Mouse (Mus musculus): ENCODE measurements around the gene Aak1. TPM values are rescaled to one million over a fixed set of nuclear protein-coding genes. Genes with fewer than 3 reads are reported as not detected.

Gene Aak1
- polyA plus RNA-seq, 1 experiment = 11.5 TPM

- no peaks in the 10 kb centered on the region for H3K36me3 ChIP-seq (ENCODE audit: control insufficient read depth, insufficient read depth)
- H3K4me2 ChIP-seq (ENCODE audit: low read depth) = no peak overlapping the region
- no peak overlapping the region for H3K4me3 ChIP-seq
- TF ChIP-seq E2F4 (IDR thresholded peaks at IDR 0.05; ENCODE audit: insufficient read depth) (no peak), MYOG (IDR thresholded peaks at IDR 0.05; ENCODE audit: control insufficient read depth in 1 of 3, insufficient read depth in 1 of 3, insufficient read length in 2 of 3, low read depth in 2 of 3) (no peak), TCF12 (IDR thresholded peaks at IDR 0.05; ENCODE audit: insufficient read depth, poor library complexity, severe bottlenecking) (no peak), CEBPB (IDR thresholded peaks at IDR 0.05; ENCODE audit: insufficient read depth, poor library complexity, severe bottlenecking) (no peak), POLR2A (IDR thresholded peaks at IDR 0.05; ENCODE audit: insufficient read length, low read depth) (no peak), REST (IDR thresholded peaks at IDR 0.05; ENCODE audit: insufficient read depth, insufficient read length) (no peak), MYOD1 (IDR thresholded peaks at IDR 0.05; ENCODE audit: control insufficient read depth in 1 of 3, insufficient read length in 2 of 3, low read depth in 2 of 3) (no peak), TCF3 (IDR thresholded peaks at IDR 0.05; ENCODE audit: insufficient read length, low read depth) (no peak), MAX (IDR thresholded peaks at IDR 0.05; ENCODE audit: low read depth) (no peak), SRF (IDR thresholded peaks at IDR 0.05; ENCODE audit: control insufficient read depth, insufficient read length, low read depth) (no peak), USF1 (IDR thresholded peaks at IDR 0.05; ENCODE audit: low read depth) (no peak), POLR2AphosphoS2 (IDR thresholded peaks at IDR 0.05; ENCODE audit: insufficient read length, low read depth) (no peak)
- no peak overlapping the region for H3ac ChIP-seq (ENCODE audit: control insufficient read depth, insufficient read length)
- no peaks in the 10 kb centered on the region for H3K27me3 ChIP-seq (ENCODE audit: control insufficient read depth, insufficient read depth, insufficient read length)
- no peaks in the 10 kb centered on the region for H3K79me2 ChIP-seq (ENCODE audit: control insufficient read depth, insufficient read depth)
These were observed 26.3 kb upstream of the Aak1 start for GRCm38 (mm10) chr6:86823051-86823431.

DNA sequence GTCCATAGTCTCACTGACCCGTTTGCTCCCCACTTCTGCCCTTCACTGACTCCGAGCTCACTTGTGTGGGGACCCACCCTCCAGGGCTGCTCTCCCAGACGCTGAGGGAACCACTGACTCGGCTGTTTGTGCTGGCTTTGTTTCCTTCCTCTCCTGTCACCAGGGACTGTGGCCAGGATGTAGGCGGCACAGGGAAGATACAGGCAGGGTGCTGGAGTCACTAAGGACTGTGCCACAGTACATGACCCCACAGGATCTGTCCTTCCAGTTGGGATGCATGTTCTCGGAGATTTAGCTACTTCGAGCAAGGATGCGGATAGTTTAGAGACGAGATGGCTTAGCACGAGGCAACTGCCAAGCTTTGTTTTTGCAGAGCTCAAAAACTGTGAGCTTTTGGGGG lies 25.5 kb upstream of the Aak1 start:
- H3K4me2 ChIP-seq (ENCODE audit: low read depth) = no peak overlapping the region
- no peak overlapping the region for H3K4me3 ChIP-seq

DNA sequence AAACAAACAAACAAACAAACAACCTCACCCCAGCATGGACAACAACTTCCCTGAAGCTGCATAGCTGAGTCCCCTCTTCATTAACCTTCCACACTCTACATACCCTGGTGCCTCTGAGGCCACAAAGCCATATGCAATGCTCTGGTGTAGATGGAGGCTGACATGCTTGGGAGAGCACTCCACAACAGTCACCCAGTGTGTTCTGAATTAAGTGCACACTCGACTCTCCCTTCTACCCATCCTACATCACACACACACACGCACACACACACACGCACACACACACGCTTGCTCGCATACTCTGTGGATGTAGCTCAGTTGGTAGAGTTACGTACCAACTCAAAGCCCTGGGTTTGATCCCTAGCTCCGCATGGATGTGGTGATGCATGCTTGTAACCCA lies 24.9 kb upstream of the Aak1 start:
- TF ChIP-seq SRF (IDR thresholded peaks at IDR 0.05; ENCODE audit: control insufficient read depth, insufficient read length, low read depth) (no peak), USF1 (IDR thresholded peaks at IDR 0.05; ENCODE audit: low read depth) (no peak), POLR2A (IDR thresholded peaks at IDR 0.05; ENCODE audit: insufficient read length, low read depth) (no peak), POLR2AphosphoS2 (IDR thresholded peaks at IDR 0.05; ENCODE audit: insufficient read length, low read depth) (no peak), TCF3 (IDR thresholded peaks at IDR 0.05; ENCODE audit: insufficient read length, low read depth) (no peak), REST (IDR thresholded peaks at IDR 0.05; ENCODE audit: insufficient read depth, insufficient read length) (no peak), CEBPB (IDR thresholded peaks at IDR 0.05; ENCODE audit: insufficient read depth, poor library complexity, severe bottlenecking) (no peak), MAX (IDR thresholded peaks at IDR 0.05; ENCODE audit: low read depth) (no peak), E2F4 (IDR thresholded peaks at IDR 0.05; ENCODE audit: insufficient read depth) (no peak), MYOG (IDR thresholded peaks at IDR 0.05; ENCODE audit: control insufficient read depth in 1 of 3, insufficient read depth in 1 of 3, insufficient read length in 2 of 3, low read depth in 2 of 3) (no peak), TCF12 (IDR thresholded peaks at IDR 0.05; ENCODE audit: insufficient read depth, poor library complexity, severe bottlenecking) (no peak)
- H3K79me2 ChIP-seq (ENCODE audit: control insufficient read depth, insufficient read depth) = no peaks in the 10 kb centered on the region
- no peak overlapping the region for H3K4me3 ChIP-seq

More for the DNA sequence above, 25.5 kb upstream of the Aak1 start:
- H3K36me3 ChIP-seq (ENCODE audit: control insufficient read depth, insufficient read depth) = no peaks in the 10 kb centered on the region
- no peak overlapping the region for H3ac ChIP-seq (ENCODE audit: control insufficient read depth, insufficient read length)
- TF ChIP-seq TCF12 (IDR thresholded peaks at IDR 0.05; ENCODE audit: insufficient read depth, poor library complexity, severe bottlenecking) (no peak), POLR2A (IDR thresholded peaks at IDR 0.05; ENCODE audit: insufficient read length, low read depth) (no peak), MYOD1 (IDR thresholded peaks at IDR 0.05; ENCODE audit: control insufficient read depth in 1 of 3, insufficient read length in 2 of 3, low read depth in 2 of 3) (no peak), USF1 (IDR thresholded peaks at IDR 0.05; ENCODE audit: low read depth) (no peak), MYOG (IDR thresholded peaks at IDR 0.05; ENCODE audit: control insufficient read depth in 1 of 3, insufficient read depth in 1 of 3, insufficient read length in 2 of 3, low read depth in 2 of 3) (no peak), POLR2AphosphoS2 (IDR thresholded peaks at IDR 0.05; ENCODE audit: insufficient read length, low read depth) (no peak), TCF3 (IDR thresholded peaks at IDR 0.05; ENCODE audit: insufficient read length, low read depth) (no peak), SRF (IDR thresholded peaks at IDR 0.05; ENCODE audit: control insufficient read depth, insufficient read length, low read depth) (no peak), E2F4 (IDR thresholded peaks at IDR 0.05; ENCODE audit: insufficient read depth) (no peak), MAX (IDR thresholded peaks at IDR 0.05; ENCODE audit: low read depth) (no peak), CEBPB (IDR thresholded peaks at IDR 0.05; ENCODE audit: insufficient read depth, poor library complexity, severe bottlenecking) (no peak), REST (IDR thresholded peaks at IDR 0.05; ENCODE audit: insufficient read depth, insufficient read length) (no peak)
- H3K79me2 ChIP-seq (ENCODE audit: control insufficient read depth, insufficient read depth) = no peaks in the 10 kb centered on the region
- no peaks in the 10 kb centered on the region for H3K27me3 ChIP-seq (ENCODE audit: control insufficient read depth, insufficient read depth, insufficient read length)

DNA sequence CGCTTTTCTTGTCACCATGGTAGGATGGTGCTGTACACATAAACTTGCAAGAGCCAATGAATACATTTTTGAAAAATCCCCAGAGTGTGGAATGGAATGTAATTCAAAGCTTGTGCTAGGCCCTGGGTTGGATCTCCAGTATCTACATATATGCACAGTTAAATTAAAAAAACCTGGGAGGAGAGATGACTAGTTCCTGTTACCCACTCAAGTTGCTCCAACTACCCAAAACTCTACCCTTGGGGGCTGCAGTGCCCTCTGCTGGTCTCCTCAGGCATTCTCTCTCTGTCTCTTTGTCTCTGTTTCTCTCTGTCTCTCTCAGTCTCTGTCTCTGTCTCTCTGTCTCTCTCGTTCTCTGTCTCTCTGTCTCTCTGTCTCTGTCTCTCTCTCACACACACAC lies 21.9 kb upstream of the Aak1 start:
- no peaks in the 10 kb centered on the region for H3K36me3 ChIP-seq (ENCODE audit: control insufficient read depth, insufficient read depth)
- H3ac ChIP-seq (ENCODE audit: control insufficient read depth, insufficient read length) = no peak overlapping the region
- no peak overlapping the region for H3K4me3 ChIP-seq
- no peak for TF ChIP-seq MYOG (IDR thresholded peaks at IDR 0.05; ENCODE audit: control insufficient read depth in 1 of 3, insufficient read depth in 1 of 3, insufficient read length in 2 of 3, low read depth in 2 of 3)
- no peak for TF ChIP-seq POLR2AphosphoS2 (IDR thresholded peaks at IDR 0.05; ENCODE audit: insufficient read length, low read depth)
- TF ChIP-seq POLR2A (IDR thresholded peaks at IDR 0.05; ENCODE audit: insufficient read length, low read depth) = no peak
- TF ChIP-seq MYOD1 (IDR thresholded peaks at IDR 0.05; ENCODE audit: control insufficient read depth in 1 of 3, insufficient read length in 2 of 3, low read depth in 2 of 3) = no peak
- no peak for TF ChIP-seq USF1 (IDR thresholded peaks at IDR 0.05; ENCODE audit: low read depth)
- no peak for TF ChIP-seq TCF12 (IDR thresholded peaks at IDR 0.05; ENCODE audit: insufficient read depth, poor library complexity, severe bottlenecking)
- TF ChIP-seq MAX (IDR thresholded peaks at IDR 0.05; ENCODE audit: low read depth) = no peak
- no peak for TF ChIP-seq REST (IDR thresholded peaks at IDR 0.05; ENCODE audit: insufficient read depth, insufficient read length)
- no peak for TF ChIP-seq CEBPB (IDR thresholded peaks at IDR 0.05; ENCODE audit: insufficient read depth, poor library complexity, severe bottlenecking)
- no peak for TF ChIP-seq TCF3 (IDR thresholded peaks at IDR 0.05; ENCODE audit: insufficient read length, low read depth)
- TF ChIP-seq SRF (IDR thresholded peaks at IDR 0.05; ENCODE audit: control insufficient read depth, insufficient read length, low read depth) = no peak
- no peak for TF ChIP-seq E2F4 (IDR thresholded peaks at IDR 0.05; ENCODE audit: insufficient read depth)
- no peaks in the 10 kb centered on the region for H3K79me2 ChIP-seq (ENCODE audit: control insufficient read depth, insufficient read depth)
- no peaks in the 10 kb centered on the region for H3K27me3 ChIP-seq (ENCODE audit: control insufficient read depth, insufficient read depth, insufficient read length)
- H3K4me2 ChIP-seq (ENCODE audit: low read depth) = no peak overlapping the region

More for the DNA sequence above, 24.9 kb upstream of the Aak1 start:
- no peak overlapping the region for H3K4me2 ChIP-seq (ENCODE audit: low read depth)
- H3K36me3 ChIP-seq (ENCODE audit: control insufficient read depth, insufficient read depth) = no peaks in the 10 kb centered on the region
- H3ac ChIP-seq (ENCODE audit: control insufficient read depth, insufficient read length) = no peak overlapping the region
- H3K27me3 ChIP-seq (ENCODE audit: control insufficient read depth, insufficient read depth, insufficient read length) = no peaks in the 10 kb centered on the region
